Mouse (Mus musculus) erythroblast, embryonic 14.5 days (primary cell): ENCODE measurements around the gene Rad51b. TPM values are rescaled to one million over a fixed set of nuclear protein-coding genes. Genes with fewer than 3 reads are reported as not detected.

ENCODE experiments used
- H3K27me3 ChIP-seq: 2 replicates; pipeline ENCODE4 v1.6.1; 2012; ENCODE audit warnings: inconsistent platforms; ENCODE audit not compliant: control insufficient read depth
- H3K36me3 ChIP-seq: 2 replicates; pipeline ENCODE4 v1.6.1; 2012; ENCODE audit warnings: mild to moderate bottlenecking, inconsistent platforms; ENCODE audit not compliant: control insufficient read depth
- H3K4me1 ChIP-seq: 2 replicates; pipeline ENCODE4 v1.6.1; 2012; ENCODE audit warnings: inconsistent platforms; ENCODE audit not compliant: control insufficient read depth
- H3K4me3 ChIP-seq: replicated peaks from 2 replicates; pipeline ENCODE3; 2012; ENCODE audit warnings: moderate library complexity, mild to moderate bottlenecking, inconsistent platforms
- H3K9me3 ChIP-seq: 2 replicates; pipeline ENCODE4 v1.6.1; 2012; ENCODE audit warnings: low read length, inconsistent platforms, mixed read lengths; ENCODE audit not compliant: control insufficient read depth
- GATA1 ChIP-seq: IDR thresholded peaks from 2 replicates; pipeline ENCODE4 v1.6.1; 2012; ENCODE audit warnings: low read length, inconsistent platforms, mixed read lengths
- TAL1 ChIP-seq: IDR thresholded peaks from 3 replicates; pipeline ENCODE4 v1.6.1; 2012; ENCODE audit warnings: low read length, inconsistent platforms, mixed read lengths
- polyA plus RNA-seq: library from polyadenylated mRNA; stranded (reverse); fragments of >175 nt; gene quantifications from 2 replicates; pipeline ENCODE4 v1.2.3, GENCODE M21; 2012

Rad51b gene
- polyA plus RNA-seq, 1 experiment, result 0.06 TPM

- H3K9me3 ChIP-seq, result no peaks in the 10 kb centered on the region
- H3K36me3 ChIP-seq, result no peaks in the 10 kb centered on the region
- no peaks in the 10 kb centered on the region for H3K27me3 ChIP-seq
- no peak for TF ChIP-seq TAL1
- peaks cover 22% of the 10 kb centered on the region for H3K4me1 ChIP-seq
- no peak overlapping the region for H3K4me3 ChIP-seq
These were observed 87.7 kb downstream of the Rad51b start for GRCm38 (mm10) chr12:79384787-79385186.

- H3K9me3 ChIP-seq, result no peaks in the 10 kb centered on the region
- no peaks in the 10 kb centered on the region for H3K27me3 ChIP-seq
- H3K4me3 ChIP-seq, result no peak overlapping the region
- TF ChIP-seq GATA1 (no peak), TAL1 (no peak)
- H3K4me1 ChIP-seq, result peaks cover 22% of the 10 kb centered on the region
- H3K36me3 ChIP-seq, result no peaks in the 10 kb centered on the region
These were observed 88.1 kb downstream of the Rad51b start for GRCm38 (mm10) chr12:79385199-79385598.

- H3K36me3 ChIP-seq, result no peaks in the 10 kb centered on the region
- no peaks in the 10 kb centered on the region for H3K9me3 ChIP-seq
- no peaks in the 10 kb centered on the region for H3K27me3 ChIP-seq
- H3K4me3 ChIP-seq, result no peak overlapping the region
- H3K4me1 ChIP-seq, result peaks cover 16% of the 10 kb centered on the region
- TF ChIP-seq GATA1, result no peak
- TF ChIP-seq TAL1, result no peak
These were observed 90.8 kb downstream of the Rad51b start for GRCm38 (mm10) chr12:79387886-79388285.

GRCm38 (mm10) chr12:79389251-79389650, 92.2 kb downstream of the Rad51b start:
- Histone ChIP-seq H3K9me3 (no peaks in the 10 kb centered on the region), H3K4me3 (no peak overlapping the region)

DNA sequence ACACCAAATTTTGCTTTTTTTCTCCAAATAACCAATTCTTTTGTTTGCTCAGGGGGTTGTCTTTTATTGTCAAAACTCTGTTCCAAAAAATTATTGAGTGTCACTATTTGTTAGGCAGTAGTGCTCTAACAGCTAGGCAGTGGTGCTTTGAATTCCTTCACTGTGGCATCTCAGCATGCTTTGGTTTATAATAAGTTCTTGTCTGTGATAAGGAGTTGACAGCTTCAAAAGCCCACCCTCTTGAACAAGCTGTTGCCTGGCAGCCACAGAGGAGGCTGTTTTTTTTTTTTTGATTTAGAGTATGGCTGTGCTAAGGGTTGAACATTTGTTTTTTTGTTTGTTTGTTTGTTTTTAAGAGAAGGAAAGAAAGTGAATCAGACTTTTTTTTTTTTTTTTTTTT, 92.9 kb downstream of the Rad51b start:
- H3K4me1 ChIP-seq, result peaks cover 3% of the 10 kb centered on the region

More at GRCm38 (mm10) chr12:79389251-79389650, 92.2 kb downstream of the Rad51b start:
- TF ChIP-seq GATA1 (no peak), TAL1 (no peak)
- Histone ChIP-seq H3K27me3 (no peaks in the 10 kb centered on the region), H3K36me3 (no peaks in the 10 kb centered on the region), H3K4me1 (peaks cover 10% of the 10 kb centered on the region)

DNA sequence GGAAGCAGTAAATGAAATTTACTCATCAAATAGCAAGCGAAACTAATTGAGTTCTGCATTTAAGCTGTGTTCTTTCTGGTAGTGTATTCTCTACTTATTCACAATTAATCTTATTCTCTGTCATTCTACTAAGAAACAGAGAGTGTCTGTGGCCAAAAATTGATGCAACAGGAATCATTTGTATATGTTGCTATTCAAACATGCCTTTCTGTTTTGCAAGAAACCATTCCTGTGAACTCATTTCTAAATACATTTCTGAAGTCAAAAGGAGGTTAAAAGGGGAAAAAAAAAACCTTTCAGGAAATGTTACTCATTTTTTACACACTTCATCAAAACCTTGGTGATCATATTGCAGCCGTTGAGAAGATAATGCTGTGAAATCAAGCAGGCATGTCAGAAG, 96.6 kb downstream of the Rad51b start:
- Histone ChIP-seq H3K27me3 (no peaks in the 10 kb centered on the region), H3K4me1 (no peaks in the 10 kb centered on the region), H3K4me3 (no peak overlapping the region), H3K9me3 (no peaks in the 10 kb centered on the region), H3K36me3 (no peaks in the 10 kb centered on the region)
- TF ChIP-seq TAL1, result no peak
- no peak for TF ChIP-seq GATA1

More for the DNA sequence above, 92.9 kb downstream of the Rad51b start:
- H3K36me3 ChIP-seq, result no peaks in the 10 kb centered on the region
- TF ChIP-seq GATA1, result no peak
- no peak overlapping the region for H3K4me3 ChIP-seq
- no peaks in the 10 kb centered on the region for H3K27me3 ChIP-seq
- no peaks in the 10 kb centered on the region for H3K9me3 ChIP-seq

DNA sequence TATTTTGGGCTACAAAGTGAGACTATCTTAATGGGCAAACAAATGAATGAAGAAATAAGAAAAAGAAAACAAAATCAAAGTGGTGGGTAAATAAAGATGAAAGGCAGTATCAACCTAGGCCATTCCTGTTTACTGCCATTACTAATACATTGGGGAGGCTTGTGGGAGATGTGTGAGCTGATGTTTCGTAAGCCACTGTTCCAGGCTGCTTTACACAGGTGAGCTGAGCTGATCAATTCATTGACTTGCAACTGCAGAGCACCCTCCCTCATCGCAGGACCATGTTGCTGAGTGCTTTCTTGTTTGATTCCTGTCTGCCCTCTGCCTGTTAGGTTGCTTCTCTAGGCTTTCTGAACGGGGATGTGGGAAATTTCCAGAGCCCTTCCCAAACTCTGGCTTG, 106.9 kb downstream of the Rad51b start:
- H3K9me3 ChIP-seq, result no peaks in the 10 kb centered on the region
- H3K4me3 ChIP-seq, result no peak overlapping the region
- no peaks in the 10 kb centered on the region for H3K36me3 ChIP-seq
- TF ChIP-seq GATA1 (no peak), TAL1 (no peak)
- no peaks in the 10 kb centered on the region for H3K4me1 ChIP-seq
- no peaks in the 10 kb centered on the region for H3K27me3 ChIP-seq

GRCm38 (mm10) chr12:79404494-79404893, 107.4 kb downstream of the Rad51b start:
- Histone ChIP-seq H3K4me3 (no peak overlapping the region), H3K27me3 (no peaks in the 10 kb centered on the region), H3K9me3 (no peaks in the 10 kb centered on the region), H3K4me1 (no peaks in the 10 kb centered on the region), H3K36me3 (no peaks in the 10 kb centered on the region)
- TF ChIP-seq TAL1, result no peak
- no peak for TF ChIP-seq GATA1

DNA sequence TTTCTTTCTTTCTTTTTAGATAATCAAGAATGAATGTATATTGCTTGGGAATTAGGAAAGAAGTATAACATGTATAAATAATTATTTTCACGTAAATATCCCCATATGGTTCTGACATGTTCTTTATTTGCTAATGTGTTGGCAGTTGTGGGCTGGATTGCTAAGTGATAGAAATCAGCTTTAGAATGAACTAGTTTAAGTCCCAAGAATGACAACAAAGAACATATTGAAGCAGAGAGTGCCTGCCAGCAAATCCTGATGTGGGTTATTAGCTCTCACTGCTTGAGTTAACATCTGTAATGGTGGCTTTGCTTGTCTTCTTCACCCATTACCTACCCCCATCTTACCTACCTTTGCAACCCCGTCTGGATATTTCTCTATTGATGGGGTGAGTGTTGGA, 111.6 kb downstream of the Rad51b start:
- Histone ChIP-seq H3K9me3 (no peaks in the 10 kb centered on the region), H3K36me3 (no peaks in the 10 kb centered on the region), H3K4me3 (no peak overlapping the region), H3K27me3 (no peaks in the 10 kb centered on the region), H3K4me1 (no peaks in the 10 kb centered on the region)
- no peak for TF ChIP-seq GATA1
- no peak for TF ChIP-seq TAL1

DNA sequence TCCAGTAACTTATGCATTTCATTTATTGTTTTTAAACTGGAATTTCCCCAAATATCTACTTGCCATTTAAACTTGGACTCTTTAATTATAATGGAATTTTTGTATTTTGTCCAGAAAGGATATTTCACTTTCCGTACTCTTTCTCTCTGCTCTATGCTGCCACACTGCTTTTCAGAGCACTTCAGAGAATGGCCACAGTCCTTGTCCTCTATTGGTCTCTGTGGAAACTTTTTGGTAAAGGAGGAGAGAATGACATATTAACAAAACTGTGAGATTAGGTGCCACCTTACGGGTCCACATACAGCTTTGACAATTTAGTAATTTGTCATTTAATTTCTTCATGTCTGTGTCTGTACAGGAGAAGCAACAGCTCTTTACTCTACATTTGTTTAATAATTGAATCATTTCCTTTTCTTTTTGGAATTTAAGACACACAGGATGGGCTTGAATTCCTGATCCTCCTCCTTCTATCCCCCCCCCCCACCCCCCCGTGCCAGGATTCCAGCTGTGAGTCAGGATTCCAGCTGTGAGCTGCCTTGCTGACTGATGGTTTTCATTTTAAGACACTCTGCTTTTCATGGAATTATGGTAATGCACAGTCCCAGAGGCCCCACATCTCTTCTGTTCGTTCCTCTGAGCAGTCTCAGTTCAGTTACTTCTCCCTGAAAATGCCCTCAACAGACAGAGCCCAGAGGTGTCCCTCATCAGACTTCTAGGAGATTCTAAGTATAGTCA, 112.2 kb downstream of the Rad51b start:
- Histone ChIP-seq H3K36me3 (no peaks in the 10 kb centered on the region), H3K27me3 (no peaks in the 10 kb centered on the region), H3K4me1 (no peaks in the 10 kb centered on the region), H3K4me3 (no peak overlapping the region), H3K9me3 (no peaks in the 10 kb centered on the region)
- TF ChIP-seq TAL1, result no peak
- TF ChIP-seq GATA1, result no peak
